Mouse (Mus musculus): Measurements from ENCODE around the gene Azin2. TPM values are rescaled to one million over a fixed set of nuclear protein-coding genes. Genes with fewer than 3 reads are reported as not detected.

Gene Azin2
- total and polyA plus RNA-seq, 2 experiments = 1.7 to 5.7 TPM

DNA sequence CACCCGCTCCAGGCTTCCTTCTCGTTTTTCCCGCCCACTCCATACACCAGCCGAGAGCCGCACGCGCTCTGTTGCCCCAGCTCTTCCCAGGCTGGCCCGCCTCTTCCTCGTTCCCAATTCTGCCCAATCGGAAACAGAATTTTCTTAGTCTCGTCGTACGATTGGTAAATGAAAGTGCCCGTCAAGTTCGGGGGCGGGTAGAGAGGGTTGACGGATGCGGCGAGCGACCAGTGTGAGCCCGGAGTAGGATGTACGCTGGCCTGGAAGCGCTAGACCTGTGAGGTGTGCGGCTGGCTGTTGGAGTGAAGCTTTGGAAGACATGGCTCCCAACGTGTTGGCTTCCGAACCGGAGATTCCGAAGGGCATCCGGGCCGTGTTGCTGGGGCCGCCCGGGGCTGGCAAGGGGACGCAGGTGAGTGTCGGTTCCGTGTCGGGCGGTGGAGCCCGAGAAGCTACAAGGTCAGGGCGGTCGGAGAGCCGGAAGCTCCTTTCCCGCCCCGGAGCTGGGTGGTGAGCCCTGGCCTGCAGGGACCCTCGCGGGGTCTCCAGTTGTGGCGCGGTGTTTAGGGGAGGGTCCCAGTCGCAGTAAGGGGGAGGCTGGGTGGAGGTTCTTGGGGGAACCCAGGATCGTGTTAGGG, 30.9 kb upstream of the Azin2 start:
- Histone ChIP-seq H3K79me2 (ENCODE audit: control insufficient read depth, insufficient read depth, low read length) (peaks cover 39% of the 10 kb centered on the region), H3K36me3 (ENCODE audit: control insufficient read depth, insufficient read depth, low read length) (peaks cover 2% of the 10 kb centered on the region; the same call in 1 of the 2 replicates), H3K4me3 (ENCODE audit: insufficient read depth, low read depth, low read length) (peak overlapping the region; percentile 93), H3K4me1 (ENCODE audit: control insufficient read depth, insufficient read depth, low read length) (peaks cover 29% of the 10 kb centered on the region), H3K27ac (replicated peaks; ENCODE audit: insufficient read depth, low read depth, low read length) (peak overlapping the region; percentile 94), H3K9ac (ENCODE audit: low read depth, low read length) (peak overlapping the region; percentile 98), H3K27me3 (ENCODE audit: control insufficient read depth, insufficient read depth, low read length) (no peaks in the 10 kb centered on the region)
- under 1% methylated on average over 49 of the region's 49 CpGs for WGBS
- TF ChIP-seq CTCF (IDR thresholded peaks at IDR 0.05; ENCODE audit: low read depth, low read length) (no peak), POLR2A (IDR thresholded peaks at IDR 0.05; ENCODE audit: extremely low read depth, insufficient read depth, low read length) (peak; percentile 96)
- peak; percentile 95 for DNase-seq (ENCODE audit: extremely low read depth, low read depth, low spot score)

- no peaks in the 10 kb centered on the region for H3K27me3 ChIP-seq (ENCODE audit: control insufficient read depth, insufficient read depth, low read length)
- DNase-seq (ENCODE audit: extremely low read depth, low read depth, low spot score) = no peak
- peak overlapping the region; percentile 69 for H3K27ac ChIP-seq (replicated peaks; ENCODE audit: insufficient read depth, low read depth, low read length)
- H3K79me2 ChIP-seq (ENCODE audit: control insufficient read depth, insufficient read depth, low read length) = peaks cover 30% of the 10 kb centered on the region
- no peak overlapping the region for H3K4me3 ChIP-seq (ENCODE audit: insufficient read depth, low read depth, low read length)
- WGBS = 77% methylated on average over 3 of the region's 3 CpGs
- no peak for TF ChIP-seq CTCF (IDR thresholded peaks at IDR 0.05; ENCODE audit: low read depth, low read length)
- no peak overlapping the region for H3K9ac ChIP-seq (ENCODE audit: low read depth, low read length)
- peaks cover 19% of the 10 kb centered on the region for H3K4me1 ChIP-seq (ENCODE audit: control insufficient read depth, insufficient read depth, low read length)
- H3K36me3 ChIP-seq (ENCODE audit: control insufficient read depth, insufficient read depth, low read length) = peaks cover 2% of the 10 kb centered on the region; the same call in 1 of the 2 replicates
Measured at GRCm38 (mm10) chr4:128992176-128992575, 29.9 kb upstream of the Azin2 start.

DNA sequence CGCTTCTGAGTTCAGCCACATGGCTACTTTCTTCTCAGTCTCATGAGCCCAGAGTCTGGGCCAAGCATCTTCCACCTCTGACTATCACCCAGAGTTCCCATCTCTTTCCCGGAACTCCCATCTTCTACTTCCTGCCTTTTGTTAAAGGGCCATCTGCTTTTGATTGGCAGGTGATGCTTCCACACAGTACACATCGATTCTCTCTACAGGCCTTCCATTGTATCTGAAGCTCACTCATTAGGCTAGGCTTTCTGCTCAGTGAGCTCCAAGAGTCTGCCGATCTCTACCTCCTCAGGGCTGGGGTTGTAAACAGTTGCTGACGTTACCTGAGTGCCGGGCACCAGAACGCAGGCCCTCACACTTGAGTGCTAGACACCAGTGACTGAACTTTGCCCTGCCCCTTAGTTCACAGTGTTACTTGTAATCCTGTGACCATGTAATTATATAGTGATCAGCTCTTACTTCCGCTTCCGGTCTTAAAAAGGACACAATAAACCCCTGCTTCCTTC, 29.3 kb upstream of the Azin2 start, which contains the start of gene Ak2:
Ak2 (plus strand) TSS at position 459 of the 509 bp plus-strand sequence.
- Histone ChIP-seq H3K36me3 (ENCODE audit: control insufficient read depth, insufficient read depth, low read length) (peaks cover under 1% of the 10 kb centered on the region; the same call in 1 of the 2 replicates), H3K27ac (replicated peaks; ENCODE audit: insufficient read depth, low read depth, low read length) (peak within 1 kb of the TSS; percentile 69), H3K4me3 (ENCODE audit: insufficient read depth, low read depth, low read length) (no peak within 1 kb of the TSS; the same call in 1 of the 2 replicates), H3K4me1 (ENCODE audit: control insufficient read depth, insufficient read depth, low read length) (peaks cover 14% of the 10 kb centered on the region), H3K9ac (ENCODE audit: low read depth, low read length) (0 out of 2 replicates have a peak within 1 kb of the TSS, but pooled peaks have one; percentile 22), H3K27me3 (ENCODE audit: control insufficient read depth, insufficient read depth, low read length) (no peaks in the 10 kb centered on the region), H3K79me2 (ENCODE audit: control insufficient read depth, insufficient read depth, low read length) (peaks cover 25% of the 10 kb centered on the region)
- DNase-seq (ENCODE audit: extremely low read depth, low read depth, low spot score) = no peak
- no peak for TF ChIP-seq CTCF (IDR thresholded peaks at IDR 0.05; ENCODE audit: low read depth, low read length)
- no peak for TF ChIP-seq POLR2A (IDR thresholded peaks at IDR 0.05; ENCODE audit: extremely low read depth, insufficient read depth, low read length)
- WGBS = 93% methylated on average over 9 of the region's 9 CpGs

DNA sequence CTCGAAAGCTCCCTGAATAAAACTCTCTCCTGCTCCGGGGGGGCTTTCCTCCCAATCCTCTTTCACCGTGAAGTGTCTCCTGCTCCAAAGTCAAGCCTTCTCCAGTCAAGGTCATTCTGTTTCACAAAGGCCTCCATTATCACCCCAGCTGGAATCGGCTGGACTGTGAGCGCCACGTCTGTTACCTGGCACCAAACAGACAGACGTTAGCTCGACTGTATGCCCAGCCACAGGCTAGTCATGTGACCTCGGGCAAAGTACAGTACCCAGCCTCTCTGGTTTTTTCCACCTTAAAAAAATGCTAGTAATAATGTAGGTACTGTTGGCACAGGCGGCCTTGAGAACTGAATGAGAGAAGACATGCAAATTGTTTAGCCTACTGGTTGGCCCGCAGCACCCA, 27.4 kb upstream of the Azin2 start:
- Histone ChIP-seq H3K9ac (ENCODE audit: low read depth, low read length) (peak overlapping the region; percentile 74), H3K27ac (replicated peaks; ENCODE audit: insufficient read depth, low read depth, low read length) (peak overlapping the region; percentile 99), H3K36me3 (ENCODE audit: control insufficient read depth, insufficient read depth, low read length) (no peaks in the 10 kb centered on the region; the same call in 1 of the 2 replicates), H3K4me3 (ENCODE audit: insufficient read depth, low read depth, low read length) (peak overlapping the region; percentile 13; the same call in 1 of the 2 replicates), H3K79me2 (ENCODE audit: control insufficient read depth, insufficient read depth, low read length) (peaks cover 15% of the 10 kb centered on the region), H3K27me3 (ENCODE audit: control insufficient read depth, insufficient read depth, low read length) (no peaks in the 10 kb centered on the region), H3K4me1 (ENCODE audit: control insufficient read depth, insufficient read depth, low read length) (peaks cover 6% of the 10 kb centered on the region; the same call in 1 of the 2 replicates)
- 20% methylated on average over 11 of the region's 11 CpGs for WGBS
- DNase-seq (ENCODE audit: extremely low read depth, low read depth, low spot score) = peak; percentile 97
- TF ChIP-seq CTCF (IDR thresholded peaks at IDR 0.05; ENCODE audit: low read depth, low read length) = no peak
- TF ChIP-seq POLR2A (IDR thresholded peaks at IDR 0.05; ENCODE audit: extremely low read depth, insufficient read depth, low read length) = peak; percentile 63; the same call in 1 of the 2 replicates

DNA sequence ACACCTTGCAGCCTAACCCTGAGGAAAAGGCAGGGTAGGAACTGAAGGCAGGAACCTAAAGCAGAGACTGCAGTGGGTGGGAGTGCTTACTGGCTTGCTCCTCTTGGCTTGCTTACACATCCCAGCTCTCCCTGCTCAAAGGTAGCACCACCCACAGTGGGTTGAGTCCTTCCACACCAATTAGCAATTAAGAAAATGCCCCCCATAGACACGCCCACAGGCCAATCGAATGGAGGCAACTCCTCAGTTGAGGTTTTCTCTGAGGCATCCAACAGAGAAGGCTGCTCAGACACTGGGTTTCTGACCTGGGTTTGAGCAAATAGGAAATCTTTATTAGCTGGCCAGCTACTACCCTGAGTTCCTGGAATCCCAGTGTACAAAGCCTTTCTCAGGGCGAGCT, 26.7 kb upstream of the Azin2 start:
- Histone ChIP-seq H3K4me1 (ENCODE audit: control insufficient read depth, insufficient read depth, low read length) (peaks cover 12% of the 10 kb centered on the region), H3K36me3 (ENCODE audit: control insufficient read depth, insufficient read depth, low read length) (no peaks in the 10 kb centered on the region), H3K4me3 (ENCODE audit: insufficient read depth, low read depth, low read length) (peak overlapping the region; percentile 13), H3K9ac (ENCODE audit: low read depth, low read length) (peak overlapping the region; percentile 74; the same call in 1 of the 2 replicates), H3K79me2 (ENCODE audit: control insufficient read depth, insufficient read depth, low read length) (peaks cover 7% of the 10 kb centered on the region), H3K27ac (replicated peaks; ENCODE audit: insufficient read depth, low read depth, low read length) (peak overlapping the region; percentile 99), H3K27me3 (ENCODE audit: control insufficient read depth, insufficient read depth, low read length) (no peaks in the 10 kb centered on the region)
- WGBS = 15% methylated on average over 3 of the region's 3 CpGs
- no peak for TF ChIP-seq CTCF (IDR thresholded peaks at IDR 0.05; ENCODE audit: low read depth, low read length)
- peak; percentile 52; the same call in 1 of the 2 replicates for TF ChIP-seq POLR2A (IDR thresholded peaks at IDR 0.05; ENCODE audit: extremely low read depth, insufficient read depth, low read length)
- DNase-seq (ENCODE audit: extremely low read depth, low read depth, low spot score) = peak; percentile 92

DNA sequence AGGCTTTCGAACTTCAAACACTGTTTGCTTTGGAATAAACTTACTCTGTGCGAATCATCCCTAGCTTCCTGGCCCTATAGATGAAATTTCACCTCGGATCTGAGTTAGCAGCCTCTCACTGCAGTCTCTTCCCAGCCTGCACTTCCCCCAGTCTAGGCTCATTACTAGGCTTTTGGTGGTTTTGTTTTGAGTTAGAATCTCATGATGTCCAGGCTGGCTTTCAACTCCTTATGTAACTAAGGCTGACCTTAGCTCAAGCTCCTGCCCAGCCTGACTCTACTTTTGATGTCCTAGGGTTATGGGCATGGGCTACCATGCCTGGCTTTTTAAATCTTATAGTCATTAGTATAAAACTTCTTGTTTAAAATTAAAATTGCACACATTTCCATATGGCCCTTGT, 22.4 kb upstream of the Azin2 start:
- H3K4me3 ChIP-seq (ENCODE audit: insufficient read depth, low read depth, low read length) = no peak overlapping the region
- peak overlapping the region; percentile 97 for H3K27ac ChIP-seq (replicated peaks; ENCODE audit: insufficient read depth, low read depth, low read length)
- no peaks in the 10 kb centered on the region for H3K79me2 ChIP-seq (ENCODE audit: control insufficient read depth, insufficient read depth, low read length)
- peak; percentile 79 for DNase-seq (ENCODE audit: extremely low read depth, low read depth, low spot score)
- TF ChIP-seq POLR2A (IDR thresholded peaks at IDR 0.05; ENCODE audit: extremely low read depth, insufficient read depth, low read length) (no peak), CTCF (IDR thresholded peaks at IDR 0.05; ENCODE audit: low read depth, low read length) (no peak)
- peak overlapping the region; percentile 7; the same call in 1 of the 2 replicates for H3K9ac ChIP-seq (ENCODE audit: low read depth, low read length)
- no peaks in the 10 kb centered on the region for H3K27me3 ChIP-seq (ENCODE audit: control insufficient read depth, insufficient read depth, low read length)
- peaks cover 26% of the 10 kb centered on the region for H3K4me1 ChIP-seq (ENCODE audit: control insufficient read depth, insufficient read depth, low read length)
- WGBS = 18% methylated on average over 3 of the region's 3 CpGs
- no peaks in the 10 kb centered on the region for H3K36me3 ChIP-seq (ENCODE audit: control insufficient read depth, insufficient read depth, low read length)
